Mouse (Mus musculus) MEL (cell line): ENCODE data around the gene Alpk1. TPM values are rescaled to one million over a fixed set of nuclear protein-coding genes. Genes with fewer than 3 reads are reported as not detected.

Experiments used
- DNase-seq: peaks from one replicate; pipeline ENCODE4 v3.0.0; 2011; ENCODE audit warnings: low read depth, low spot score
- H3K27ac ChIP-seq: 2 replicates; pipeline ENCODE4 v1.5.1; 2012; ENCODE audit warnings: low read depth, mild to moderate bottlenecking, control low read depth, low read length, moderate library complexity; ENCODE audit not compliant: control insufficient read depth
- H3K27me3 ChIP-seq, 2 experiments: fragments of 150-350 bp in 1 of 2; sonication (generic) in 1 of 2; 2 replicates each; pipeline ENCODE4 v1.6.1; 2012; ENCODE audit warnings: low read length in 2 of 2, mild to moderate bottlenecking in 2 of 2, improper control_type of control experiment in 1 of 2, moderate library complexity in 1 of 2; ENCODE audit not compliant: insufficient read depth in 2 of 2, control insufficient read depth in 1 of 2
- H3K36me3 ChIP-seq, 2 experiments: 2 replicates each; pipeline ENCODE4 v1.6.1; 2012 to 2014; ENCODE audit warnings: low read length in 2 of 2, improper control_type of control experiment in 1 of 2, inconsistent platforms in 1 of 2, mild to moderate bottlenecking in 1 of 2; ENCODE audit not compliant: insufficient read depth in 2 of 2, control insufficient read depth in 1 of 2
- H3K4me1 ChIP-seq, 2 experiments: fragments of 150-350 bp in 1 of 2; sonication (generic) in 1 of 2; 2 replicates each; pipeline ENCODE4 v1.6.1; 2012; ENCODE audit warnings: low read length in 2 of 2, improper control_type of control experiment in 1 of 2, mild to moderate bottlenecking in 1 of 2; ENCODE audit not compliant: insufficient read depth in 2 of 2, control insufficient read depth in 1 of 2
- H3K4me3 ChIP-seq, 2 experiments: fragments of 150-350 bp in 1 of 2; sonication (generic) in 1 of 2; 2 replicates each; pipeline ENCODE4 v1.5.1; 2012; ENCODE audit warnings: low read depth in 2 of 2, low read length in 2 of 2, mild to moderate bottlenecking in 2 of 2, moderate library complexity in 2 of 2, control low read depth in 1 of 2, improper control_type of control experiment in 1 of 2; ENCODE audit not compliant: control insufficient read depth in 1 of 2, insufficient read depth in 1 of 2
- H3K79me2 ChIP-seq: 2 replicates; pipeline ENCODE4 v1.6.1; 2012; ENCODE audit warnings: mild to moderate bottlenecking, low read length, moderate library complexity; ENCODE audit not compliant: control insufficient read depth, poor library complexity, insufficient read depth
- H3K9ac ChIP-seq: 2 replicates; pipeline ENCODE4 v1.6.1; 2012; ENCODE audit warnings: low read depth, mild to moderate bottlenecking, control low read depth, low read length, moderate library complexity; ENCODE audit not compliant: control insufficient read depth, poor library complexity, severe bottlenecking
- H3K9me3 ChIP-seq: fragments of 150-350 bp; sonication (generic); replicated peaks from 2 replicates; pipeline ENCODE4 v1.6.1; 2012; ENCODE audit warnings: mild to moderate bottlenecking, low read length, improper control_type of control experiment, moderate library complexity; ENCODE audit not compliant: insufficient read depth
- E2F4 ChIP-seq: IDR thresholded peaks from 2 replicates; pipeline ENCODE4 v1.6.1; 2011; ENCODE audit warnings: low read depth, low read length, improper control_type of control experiment, borderline replicate concordance
- EP300 ChIP-seq, 2 experiments: IDR thresholded peaks; 2 replicates each; pipeline ENCODE4 v1.6.1; 2011; ENCODE audit warnings: improper control_type of control experiment in 2 of 2, low read length in 2 of 2, low read depth in 1 of 2, mild to moderate bottlenecking in 1 of 2
- GABPA ChIP-seq: IDR thresholded peaks from 2 replicates; pipeline ENCODE4 v1.6.1; 2012; ENCODE audit warnings: low read depth, mild to moderate bottlenecking, inconsistent platforms, low read length, improper control_type of control experiment, moderate library complexity
- JUND ChIP-seq: IDR thresholded peaks from 2 replicates; pipeline ENCODE4 v1.6.1; 2011; ENCODE audit warnings: low read depth, mild to moderate bottlenecking, improper control_type of control experiment, low read length
- KAT2A ChIP-seq: conservative IDR thresholded peaks from 2 replicates; pipeline ENCODE4 v1.6.1; 2012; ENCODE audit warnings: low read depth, low read length, improper control_type of control experiment, inconsistent platforms
- MEF2A ChIP-seq: IDR thresholded peaks from 2 replicates; pipeline ENCODE4 v1.6.1; 2014; ENCODE audit warnings: low read depth, mild to moderate bottlenecking, inconsistent platforms, low read length, improper control_type of control experiment; ENCODE audit not compliant: poor library complexity, insufficient replicate concordance, severe bottlenecking; ENCODE audit errors: extremely low read depth
- MYB ChIP-seq: IDR thresholded peaks from 2 replicates; pipeline ENCODE4 v1.6.1; 2011; ENCODE audit warnings: mild to moderate bottlenecking, low read depth, low read length, improper control_type of control experiment
- NELFE ChIP-seq: IDR thresholded peaks from 2 replicates; pipeline ENCODE4 v1.6.1; 2011; ENCODE audit warnings: low read depth, low read length, improper control_type of control experiment
- POLR2A ChIP-seq, 2 experiments: IDR thresholded peaks; 2 replicates each; pipeline ENCODE4 v1.6.1; 2011 to 2012; ENCODE audit warnings: low read length in 2 of 2, mild to moderate bottlenecking in 2 of 2, control low read depth in 1 of 2, improper control_type of control experiment in 1 of 2, low read depth in 1 of 2, moderate library complexity in 1 of 2; ENCODE audit not compliant: control insufficient read depth in 1 of 2, insufficient read depth in 1 of 2, poor library complexity in 1 of 2
- POLR2AphosphoS5 ChIP-seq: IDR thresholded peaks from 2 replicates; pipeline ENCODE4 v1.6.1; 2012; ENCODE audit warnings: low read depth, borderline replicate concordance, mild to moderate bottlenecking, inconsistent platforms, low read length, moderate library complexity, mixed read lengths
- RAD21 ChIP-seq: IDR thresholded peaks from 2 replicates; pipeline ENCODE4 v1.6.1; 2011; ENCODE audit warnings: mild to moderate bottlenecking, low read depth, low read length, improper control_type of control experiment
- RCOR1 ChIP-seq: IDR thresholded peaks from 2 replicates; pipeline ENCODE4 v1.6.1; 2012; ENCODE audit warnings: low read depth, mild to moderate bottlenecking, inconsistent platforms, low read length, improper control_type of control experiment
- TBP ChIP-seq: IDR thresholded peaks from 2 replicates; pipeline ENCODE4 v1.8.0; 2011; ENCODE audit warnings: low read depth, low read length, improper control_type of control experiment
- UBTF ChIP-seq: IDR thresholded peaks from 2 replicates; pipeline ENCODE4 v1.6.1; 2012; ENCODE audit warnings: low read depth, mild to moderate bottlenecking, inconsistent platforms, low read length, improper control_type of control experiment, moderate library complexity, borderline replicate concordance; ENCODE audit not compliant: insufficient read depth
- polyA plus RNA-seq, 2 experiments: library from polyadenylated mRNA; stranded (reverse) in 1 of 2; unstranded in 1 of 2; fragments of >175 nt in 1 of 2; fragments of >200 nt in 1 of 2; gene quantifications; 2 replicates each; pipeline versions ENCODE4 v1.2.1 to v1.2.4; 2012; ENCODE audit warnings: low replicate concordance in 2 of 2, low read depth in 1 of 2; ENCODE audit not compliant: insufficient read length in 2 of 2, insufficient read depth in 1 of 2, missing spikeins in 1 of 2
- total RNA-seq: library from RNA; depleted of rRNA; stranded (reverse); fragments of 300-350 nt; gene quantifications from 2 replicates; pipeline ENCODE4 v1.2.3, GENCODE M21; 2012

Gene Alpk1
- total and polyA plus RNA-seq, 3 experiments, result 1.8 to 2.4 TPM; not detected in 1

DNA sequence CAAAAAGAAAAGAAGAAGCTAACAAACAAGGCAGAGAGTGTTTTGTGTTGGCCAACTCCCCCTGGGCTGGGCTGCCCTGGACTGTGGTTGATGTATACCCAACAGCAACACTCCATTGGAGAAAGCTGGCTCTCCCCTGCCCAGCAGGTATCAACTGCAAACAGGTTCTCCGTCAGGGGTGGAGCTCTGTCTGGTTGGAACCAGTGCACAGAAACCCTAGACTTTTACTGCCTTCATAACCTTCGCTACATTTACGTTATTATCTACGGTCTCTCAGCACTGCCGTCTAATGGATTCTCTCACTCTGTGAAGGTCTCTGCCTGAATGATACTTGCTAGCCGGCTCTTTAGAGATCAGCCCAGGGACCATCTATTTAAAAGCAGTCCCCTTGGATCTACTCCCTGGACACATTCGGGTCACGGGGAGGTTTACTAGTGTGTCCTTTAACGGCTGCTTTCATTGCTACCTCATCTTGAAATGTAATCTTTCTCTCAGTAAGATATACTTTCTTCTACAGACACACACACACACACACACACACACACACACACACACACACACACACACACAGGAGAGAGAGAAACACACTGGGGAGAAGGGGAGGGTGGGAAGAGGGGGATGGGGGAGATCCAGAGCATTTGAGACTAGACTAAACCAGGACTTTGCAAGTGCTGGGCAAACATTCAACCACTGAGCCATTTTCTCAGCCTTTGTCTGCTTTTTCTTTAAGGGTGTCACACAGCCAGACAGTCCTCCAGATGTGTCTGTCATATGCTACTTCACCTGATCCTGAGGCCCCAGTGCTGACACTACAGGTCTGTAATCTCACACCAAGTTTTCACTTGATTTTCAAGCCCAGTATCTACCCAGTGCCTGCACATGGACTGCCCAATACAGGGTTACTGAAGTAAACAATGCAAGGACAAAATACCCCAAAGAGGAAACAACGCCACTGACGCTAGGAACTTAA is 38.7 kb upstream of the Alpk1 start:
- Histone ChIP-seq H3K27ac (no peak overlapping the region), H3K9me3 (no peaks in the 10 kb centered on the region), H3K79me2 (no peaks in the 10 kb centered on the region), H3K4me3 (no peak overlapping the region)
- TF ChIP-seq UBTF (no peak), KAT2A (no peak), E2F4 (no peak), RCOR1 (no peak), MEF2A (no peak), TBP (no peak), MYB (no peak), RAD21 (no peak), NELFE (no peak), POLR2A (IDR thresholded peaks at IDR 0.05; ENCODE audit: control insufficient read depth in 1 of 2, insufficient read depth in 1 of 2, low read depth in 1 of 2, low read length in 2 of 2, poor library complexity in 1 of 2) (no peak), EP300 (IDR thresholded peaks at IDR 0.05; ENCODE audit: low read depth in 1 of 2, low read length in 2 of 2) (no peak), POLR2AphosphoS5 (no peak), GABPA (no peak)
- TF ChIP-seq, all 39 proteins: peak for 0
- H3K36me3 ChIP-seq, result peaks cover 4 to 19% of the 10 kb centered on the region in 2 experiments; a peak in 3 of 4 replicates
- H3K4me1 ChIP-seq, result peaks cover 0 to under 1% of the 10 kb centered on the region in 2 experiments; a peak in 1 of 4 replicates
- no peaks in the 10 kb centered on the region for H3K27me3 ChIP-seq
- no peak for DNase-seq
- H3K9ac ChIP-seq, result no peak overlapping the region

DNA sequence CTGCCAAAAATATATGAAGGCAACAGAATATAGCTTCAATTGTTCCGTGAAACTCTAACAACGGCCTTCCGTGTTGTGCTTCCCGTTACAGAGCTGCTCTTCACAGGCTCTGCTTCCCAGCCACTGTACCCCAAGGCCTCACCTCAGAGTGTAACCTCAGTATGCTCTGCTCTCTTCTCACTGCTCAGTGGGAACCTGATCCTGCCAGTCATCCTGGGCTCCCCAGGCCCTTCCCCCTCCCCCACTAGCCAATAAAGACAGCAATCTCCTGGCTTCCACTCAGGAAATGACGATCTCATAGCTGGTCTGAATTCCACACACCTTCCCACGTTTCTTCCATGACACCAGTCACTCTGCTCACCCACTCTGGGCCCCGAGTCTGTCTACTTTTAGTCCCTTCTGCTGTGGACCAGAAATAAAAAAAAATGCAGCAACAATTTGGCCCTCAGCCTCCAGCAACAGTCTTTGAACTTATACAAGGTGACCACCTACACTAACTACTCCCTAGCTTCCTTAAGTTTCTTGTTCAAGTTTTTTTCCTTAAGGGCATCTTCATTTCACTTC is 36.9 kb upstream of the Alpk1 start:
- H3K9me3 ChIP-seq, result no peaks in the 10 kb centered on the region
- H3K27me3 ChIP-seq, result no peaks in the 10 kb centered on the region
- H3K4me1 ChIP-seq, result no peaks in the 10 kb centered on the region
- H3K36me3 ChIP-seq, result peaks cover 0 to 20% of the 10 kb centered on the region in 2 experiments; a peak in 2 of 4 replicates
- H3K27ac ChIP-seq, result no peak overlapping the region
- no peak overlapping the region for H3K9ac ChIP-seq
- TF ChIP-seq JUND, result no peak
- no peak for DNase-seq
- no peaks in the 10 kb centered on the region for H3K79me2 ChIP-seq
- H3K4me3 ChIP-seq, result no peak overlapping the region
